Mouse (Mus musculus) liver, embryonic 13.5 days (tissue): ENCODE results near the gene Pld2. TPM values are rescaled to one million over a fixed set of nuclear protein-coding genes. Genes with fewer than 3 reads are reported as not detected.
A peak's percentile ranks its signal among the peaks of the same experiment; 100 is the strongest.

Experiments used
- ATAC-seq: fragments of 200-750 bp; cut with Nextera tagmentation; 2 replicates; pipeline ENCODE4 v1.8.0; 2017; ENCODE audit warnings: low read depth, mild to moderate bottlenecking, moderate number of reproducible peaks, moderate library complexity
- DNase-seq: peaks from one replicate; pipeline ENCODE4 v3.0.0; 2022
- H3K27ac ChIP-seq: fragments of 300-500 bp; sonication (generic); 2 replicates; pipeline ENCODE4 v1.5.1; 2015; ENCODE audit warnings: moderate library complexity, mild to moderate bottlenecking, inconsistent platforms
- H3K27me3 ChIP-seq: fragments of 300-500 bp; sonication (generic); 2 replicates; pipeline ENCODE4 v1.6.1; 2015; ENCODE audit warnings: mild to moderate bottlenecking, inconsistent platforms
- H3K36me3 ChIP-seq: fragments of 300-500 bp; sonication (generic); 2 replicates; pipeline ENCODE4 v1.6.1; 2015; ENCODE audit warnings: mild to moderate bottlenecking, inconsistent platforms
- H3K4me1 ChIP-seq: fragments of 300-500 bp; sonication (generic); replicated peaks from 2 replicates; pipeline ENCODE4 v1.6.1; 2015; ENCODE audit warnings: inconsistent platforms
- H3K4me2 ChIP-seq: fragments of 300-500 bp; sonication (generic); 2 replicates; pipeline ENCODE4 v1.6.1; 2015; ENCODE audit warnings: inconsistent platforms, mild to moderate bottlenecking, moderate library complexity
- H3K4me3 ChIP-seq: fragments of 300-500 bp; sonication (generic); replicated peaks from 2 replicates; pipeline ENCODE4 v1.5.1; 2015; ENCODE audit warnings: mild to moderate bottlenecking, inconsistent platforms
- H3K9ac ChIP-seq: fragments of 300-500 bp; sonication (generic); 2 replicates; pipeline ENCODE4 v1.6.1; 2015; ENCODE audit warnings: mild to moderate bottlenecking, inconsistent platforms
- H3K9me3 ChIP-seq: fragments of 300-500 bp; sonication (generic); replicated peaks from 2 replicates; pipeline ENCODE4 v1.6.1; 2016; ENCODE audit warnings: inconsistent platforms
- WGBS: fragments of 180-500 bp; shearing (Covaris S2); methylation state at CpG from one replicate; pipeline ENCODE4 v1.1.7; 2015; ENCODE audit not compliant: insufficient replicate concordance; 5-methylcytosine and 5-hydroxymethylcytosine counted together
- polyA plus RNA-seq: library from polyadenylated mRNA; unstranded; fragments of >200 nt; fragmentation: Nextera tagmentation; extraction: Ambion mirVana; gene quantifications from 2 replicates; pipeline ENCODE4 v1.2.1, GENCODE M21; 2015

Gene Pld2
- 1.3 and 1.5 TPM in 2 replicates for polyA plus RNA-seq

GRCm38 (mm10) chr11:70539877-70540587, at the start of gene Pld2:
Gene Pld2, plus strand, starts transcription at chr11:70540064.
- DNase-seq = peak; percentile 57
- Histone ChIP-seq H3K27me3 (peaks cover 56% of the 10 kb centered on the region), H3K27ac (no peak within 1 kb of the TSS)

GRCm38 (mm10) chr11:70499566-70500475, 40.0 kb upstream of the Pld2 start:
- 59% methylated on average over 14 of the region's 14 CpGs for WGBS
- Histone ChIP-seq H3K4me2 (no peak overlapping the region), H3K9ac (no peak overlapping the region), H3K9me3 (no peaks in the 10 kb centered on the region), H3K27ac (no peak overlapping the region), H3K4me1 (peaks cover 2% of the 10 kb centered on the region), H3K27me3 (no peaks in the 10 kb centered on the region), H3K36me3 (no peaks in the 10 kb centered on the region), H3K4me3 (no peak overlapping the region)
- DNase-seq (no peak), ATAC-seq (no peak)

More at GRCm38 (mm10) chr11:70539877-70540587, at the start of gene Pld2:
- WGBS = under 1% methylated on average over 62 of the region's 65 CpGs
- Histone ChIP-seq H3K9me3 (no peaks in the 10 kb centered on the region), H3K4me3 (peak within 1 kb of the TSS; percentile 62), H3K36me3 (no peaks in the 10 kb centered on the region), H3K4me2 (peak within 1 kb of the TSS; percentile 74), H3K9ac (peak within 1 kb of the TSS; percentile 56), H3K4me1 (peaks cover 15% of the 10 kb centered on the region)
- ATAC-seq = peak; percentile 92

DNA sequence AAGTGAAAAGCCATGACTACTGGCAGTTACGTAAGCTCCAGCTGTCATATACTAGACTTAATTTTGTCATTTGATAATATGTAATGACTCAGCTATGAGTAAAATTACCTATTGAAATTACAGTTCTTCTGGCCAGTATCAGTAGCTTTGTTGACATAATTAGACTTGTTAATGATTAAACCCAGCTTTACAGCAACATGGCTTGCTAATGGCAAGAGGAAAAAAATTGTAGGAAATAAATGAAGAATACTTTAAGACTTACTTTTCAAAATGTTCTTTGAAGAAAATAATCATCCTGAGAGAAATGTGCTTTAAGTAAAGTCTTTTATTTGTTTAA, 39.4 kb upstream of the Pld2 start:
- H3K27me3 ChIP-seq = no peaks in the 10 kb centered on the region
- DNase-seq (no peak), ATAC-seq (no peak)
- no peaks in the 10 kb centered on the region for H3K9me3 ChIP-seq
- H3K36me3 ChIP-seq = no peaks in the 10 kb centered on the region
- H3K4me1 ChIP-seq = peaks cover 9% of the 10 kb centered on the region
- H3K4me2 ChIP-seq = no peak overlapping the region
- 81% methylated on average over 1 of the region's 1 CpGs for WGBS
- H3K9ac ChIP-seq = no peak overlapping the region
- H3K27ac ChIP-seq = no peak overlapping the region
- H3K4me3 ChIP-seq = no peak overlapping the region

GRCm38 (mm10) chr11:70502018-70502417, 37.8 kb upstream of the Pld2 start:
- no peak overlapping the region; the same call in 1 of the 2 replicates for H3K27ac ChIP-seq
- H3K36me3 ChIP-seq = no peaks in the 10 kb centered on the region
- H3K9ac ChIP-seq = no peak overlapping the region
- no peak overlapping the region for H3K4me2 ChIP-seq
- H3K4me1 ChIP-seq = peaks cover 14% of the 10 kb centered on the region
- no peaks in the 10 kb centered on the region for H3K9me3 ChIP-seq
- ATAC-seq = no peak
- no peaks in the 10 kb centered on the region for H3K27me3 ChIP-seq
- 46% methylated on average over 3 of the region's 3 CpGs for WGBS
- DNase-seq = no peak
- no peak overlapping the region for H3K4me3 ChIP-seq

GRCm38 (mm10) chr11:70504970-70505369, 34.9 kb upstream of the Pld2 start, which contains the start of gene Tm4sf5:
Gene Tm4sf5, plus strand, starts transcription at chr11:70505244.
- DNase-seq (no peak), ATAC-seq (peak; percentile 43; the same call in 1 of the 2 replicates)
- 24% methylated on average over 9 of the region's 9 CpGs for WGBS
- H3K4me1 ChIP-seq = peaks cover 16% of the 10 kb centered on the region
- H3K9me3 ChIP-seq = no peaks in the 10 kb centered on the region
- H3K27me3 ChIP-seq = peaks cover 21% of the 10 kb centered on the region
- no peak within 1 kb of the TSS for H3K4me3 ChIP-seq
- H3K27ac ChIP-seq = no peak within 1 kb of the TSS
- no peaks in the 10 kb centered on the region for H3K36me3 ChIP-seq
- H3K9ac ChIP-seq = no peak within 1 kb of the TSS
- H3K4me2 ChIP-seq = 0 out of 2 replicates have a peak within 1 kb of the TSS, but pooled peaks have one; percentile 8

DNA sequence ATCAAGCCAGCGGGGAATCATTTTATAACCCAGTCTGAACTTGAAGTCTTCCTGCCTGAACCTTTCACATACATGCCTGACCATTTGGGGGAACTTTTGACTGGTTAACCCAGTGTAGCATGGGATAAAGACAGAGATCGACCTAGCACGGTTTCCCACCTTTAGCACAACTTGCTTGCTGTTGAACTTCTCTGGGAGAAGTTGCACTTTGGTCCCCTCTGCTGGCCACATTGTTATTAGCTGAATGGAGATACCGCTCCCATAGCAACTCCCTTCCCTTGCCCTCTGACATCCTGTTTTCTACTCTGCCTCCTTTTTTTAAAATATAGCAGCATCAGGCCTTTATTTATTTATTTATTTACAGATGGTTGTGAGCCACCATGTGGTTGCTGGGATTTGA, 33.5 kb upstream of the Pld2 start:
- no peak overlapping the region for H3K4me3 ChIP-seq
- DNase-seq = peak; percentile 40
- no peaks in the 10 kb centered on the region for H3K9me3 ChIP-seq
- H3K9ac ChIP-seq = no peak overlapping the region
- no peak for ATAC-seq
- no peak overlapping the region for H3K27ac ChIP-seq
- WGBS = 19% methylated on average over 4 of the region's 4 CpGs
- no peak overlapping the region for H3K4me2 ChIP-seq
- no peaks in the 10 kb centered on the region for H3K36me3 ChIP-seq
- peaks cover 30% of the 10 kb centered on the region for H3K27me3 ChIP-seq
- H3K4me1 ChIP-seq = peaks cover 20% of the 10 kb centered on the region

DNA sequence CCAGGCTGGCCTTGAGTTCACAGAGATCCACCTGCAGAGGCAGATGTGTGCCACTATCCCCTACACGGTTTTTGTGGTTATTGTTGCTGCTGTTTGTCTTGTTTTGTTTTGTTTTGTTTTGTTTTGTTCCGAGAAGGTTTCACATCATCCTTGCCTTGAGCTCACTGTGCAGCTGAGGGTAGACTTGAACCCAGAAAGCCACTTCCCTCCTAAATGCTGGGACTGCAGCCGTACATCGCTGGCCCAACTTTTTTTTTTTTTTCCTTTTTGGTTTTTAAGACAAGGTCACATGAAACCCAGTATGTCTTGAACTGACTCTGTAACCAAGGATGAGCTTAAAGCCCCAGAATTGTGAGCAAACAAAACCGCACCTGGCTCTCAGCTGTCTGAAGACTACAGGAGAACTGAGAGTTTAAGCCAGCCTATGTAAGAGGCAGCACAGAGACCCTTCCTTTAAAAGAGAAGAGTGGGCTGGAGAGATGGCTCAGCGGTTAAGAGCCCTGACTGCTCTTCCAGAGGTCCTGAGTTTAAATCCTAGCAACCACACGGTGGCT, 32.8 kb upstream of the Pld2 start:
- no peak for ATAC-seq

DNA sequence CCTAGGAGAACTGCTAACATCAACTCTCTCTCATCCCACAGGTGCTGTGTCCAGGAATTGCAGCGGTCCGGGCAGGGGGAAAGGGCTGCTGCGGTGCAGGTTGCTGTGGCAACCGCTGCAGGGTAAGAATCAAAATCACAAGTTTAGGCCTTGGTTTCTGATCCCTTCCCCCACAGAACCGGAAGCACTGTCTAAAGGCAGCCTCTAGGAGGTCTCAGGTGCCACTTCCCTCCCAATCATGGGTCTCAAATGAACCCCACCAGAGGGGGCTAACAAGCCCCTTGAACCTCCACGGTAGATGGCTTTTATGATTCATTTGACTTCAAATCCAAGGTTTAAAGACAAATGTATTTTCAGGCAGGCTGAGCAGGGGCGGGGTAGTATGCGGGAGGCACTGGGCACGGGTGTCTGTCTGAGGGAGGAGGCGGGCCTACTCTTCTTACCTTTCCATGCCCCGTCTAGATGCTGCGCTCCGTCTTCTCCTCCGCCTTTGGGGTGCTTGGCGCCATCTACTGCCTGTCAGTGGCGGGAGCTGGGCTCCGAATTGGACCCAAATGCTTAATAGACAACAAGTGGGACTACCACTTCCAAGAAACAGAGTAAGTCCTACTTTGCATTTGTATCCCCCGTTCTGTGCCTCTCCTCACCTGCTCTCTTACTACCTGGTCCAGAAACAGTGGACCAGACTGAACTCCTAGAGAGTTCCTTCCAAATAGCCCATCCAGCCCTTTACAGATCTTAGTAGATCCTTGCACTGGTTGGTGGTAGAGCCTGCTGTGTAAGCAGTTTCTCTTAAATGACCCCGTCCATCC, 29.9 kb upstream of the Pld2 start:
- ATAC-seq (no peak), DNase-seq (no peak)
- Histone ChIP-seq H3K4me1 (peaks cover 16% of the 10 kb centered on the region), H3K4me3 (no peak overlapping the region), H3K36me3 (no peaks in the 10 kb centered on the region), H3K4me2 (no peak overlapping the region; the same call in 1 of the 2 replicates), H3K27me3 (peaks cover 30% of the 10 kb centered on the region), H3K9me3 (no peaks in the 10 kb centered on the region), H3K27ac (no peak overlapping the region), H3K9ac (no peak overlapping the region)
- 14% methylated on average over 19 of the region's 19 CpGs for WGBS

More for the DNA sequence above, 32.8 kb upstream of the Pld2 start:
- 55% methylated on average over 7 of the region's 7 CpGs for WGBS
- H3K36me3 ChIP-seq = no peaks in the 10 kb centered on the region
- H3K4me3 ChIP-seq = no peak overlapping the region
- no peak overlapping the region for H3K9ac ChIP-seq
- H3K27me3 ChIP-seq = peaks cover 30% of the 10 kb centered on the region
- peaks cover 20% of the 10 kb centered on the region for H3K4me1 ChIP-seq
- no peaks in the 10 kb centered on the region for H3K9me3 ChIP-seq
- no peak overlapping the region for H3K4me2 ChIP-seq
- H3K27ac ChIP-seq = no peak overlapping the region
- DNase-seq = no peak

- 49% methylated on average over 2 of the region's 2 CpGs for WGBS
- DNase-seq (no peak), ATAC-seq (no peak)
- H3K9ac ChIP-seq = no peak overlapping the region
- 0 out of 2 replicates have a peak, but pooled peaks cover 6% of the 10 kb centered on the region for H3K4me1 ChIP-seq
- no peak overlapping the region for H3K4me2 ChIP-seq
- H3K9me3 ChIP-seq = no peaks in the 10 kb centered on the region
- no peaks in the 10 kb centered on the region for H3K36me3 ChIP-seq
- no peak overlapping the region for H3K4me3 ChIP-seq
- no peak overlapping the region for H3K27ac ChIP-seq
- H3K27me3 ChIP-seq = peaks cover 30% of the 10 kb centered on the region
Measured at GRCm38 (mm10) chr11:70511242-70511641, 28.6 kb upstream of the Pld2 start.

GRCm38 (mm10) chr11:70511825-70512224, 28.0 kb upstream of the Pld2 start:
- H3K9me3 ChIP-seq = no peaks in the 10 kb centered on the region
- ATAC-seq = no peak
- no peak overlapping the region for H3K27ac ChIP-seq
- no peaks in the 10 kb centered on the region for H3K36me3 ChIP-seq
- peaks cover 30% of the 10 kb centered on the region for H3K27me3 ChIP-seq
- no peak for DNase-seq
- no peak overlapping the region for H3K4me2 ChIP-seq
- no peak overlapping the region for H3K9ac ChIP-seq
- 0 out of 2 replicates have a peak, but pooled peaks cover 8% of the 10 kb centered on the region for H3K4me1 ChIP-seq
- no peak overlapping the region for H3K4me3 ChIP-seq
- 68% methylated on average over 7 of the region's 7 CpGs for WGBS
